Mouse (Mus musculus) cerebral cortex, adult 2 months (tissue): ENCODE results near the gene Gfod1.

Experiments used
- WGBS: fragments of 180-500 bp; shearing (Covaris S2); methylation state at CpG from one replicate; pipeline ENCODE4 v1.1.7; 2018; 5-methylcytosine and 5-hydroxymethylcytosine counted together

Gfod1 gene

DNA sequence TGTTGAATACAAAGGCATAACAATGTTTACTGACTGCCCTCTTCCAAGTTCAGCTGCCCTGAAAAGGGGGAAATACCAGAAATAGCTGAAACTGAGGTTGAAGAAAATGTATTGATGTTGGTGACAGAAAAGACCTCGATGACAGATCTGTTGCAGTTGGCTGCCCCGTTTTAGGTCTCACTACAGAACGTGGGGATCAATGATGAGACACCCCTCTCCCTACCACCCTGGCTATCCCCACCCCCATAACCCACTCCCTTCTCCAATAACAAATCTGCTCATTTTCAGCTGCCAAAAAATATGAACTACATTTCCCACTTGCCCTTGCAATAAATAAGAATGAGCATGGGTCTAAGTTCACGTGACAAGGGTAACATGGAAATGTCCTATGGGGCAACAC is 73.1 kb downstream of the Gfod1 start:
- 53% methylated on average over 4 of the region's 4 CpGs for WGBS

DNA sequence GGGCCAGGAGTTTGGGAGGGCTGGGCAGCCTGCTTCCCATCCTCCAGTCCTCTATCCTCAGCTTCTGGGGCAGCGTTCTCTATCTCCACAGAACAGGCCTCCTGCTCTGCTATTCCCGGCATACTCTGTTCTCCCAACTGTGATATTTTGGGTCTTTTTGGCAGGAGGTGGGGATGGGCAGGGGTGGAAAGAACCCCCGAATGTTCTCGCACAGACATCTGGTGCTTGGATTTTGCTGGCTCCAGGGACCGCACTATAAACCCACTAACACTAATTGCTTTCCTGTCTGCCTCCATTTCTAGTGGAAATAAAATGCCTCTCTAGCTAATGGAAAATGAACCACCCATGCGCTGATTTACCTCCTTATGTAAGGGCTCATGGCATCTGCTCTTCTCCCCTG is 73.7 kb downstream of the Gfod1 start:
- 46% methylated on average over 6 of the region's 6 CpGs for WGBS

DNA sequence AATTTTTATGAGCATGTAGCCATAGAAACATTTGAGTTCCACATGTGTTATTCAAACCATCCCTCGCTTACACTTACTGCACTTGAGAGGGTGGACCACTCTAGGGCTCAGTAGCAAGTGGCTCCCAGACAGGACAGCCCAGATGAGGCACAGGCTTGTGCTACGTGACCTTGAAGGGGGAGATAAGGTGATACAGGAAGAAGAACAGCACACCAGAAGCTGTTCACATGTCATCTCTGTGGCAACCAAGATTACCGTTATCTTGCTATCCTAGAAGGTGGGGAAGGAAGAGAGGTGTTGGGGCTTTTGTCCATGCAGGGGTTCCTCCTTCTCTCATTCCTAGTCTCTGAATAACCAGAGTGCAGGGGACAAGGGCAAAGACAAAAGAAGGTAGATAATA is 74.2 kb downstream of the Gfod1 start:
- WGBS: 52% methylated on average over 3 of the region's 3 CpGs

DNA sequence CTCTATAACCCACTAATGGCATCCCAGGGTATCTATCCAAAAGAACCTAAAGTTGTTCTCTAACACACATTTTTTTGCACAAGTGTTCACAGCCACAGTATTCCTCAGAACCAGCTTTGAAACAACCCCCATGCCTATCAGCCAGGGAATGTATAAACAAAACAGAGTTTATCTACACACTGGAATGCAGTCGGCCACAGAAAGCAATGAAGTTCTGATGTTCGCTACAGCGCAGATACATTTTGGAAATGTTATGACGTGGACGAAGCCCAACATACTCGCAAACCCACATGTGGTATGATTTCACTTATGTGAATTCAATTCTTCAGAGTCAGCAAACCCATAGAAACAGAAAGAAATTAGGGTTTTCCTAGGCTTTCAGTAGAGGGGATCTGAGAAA is 75.8 kb downstream of the Gfod1 start:
- 56% methylated on average over 6 of the region's 6 CpGs for WGBS

DNA sequence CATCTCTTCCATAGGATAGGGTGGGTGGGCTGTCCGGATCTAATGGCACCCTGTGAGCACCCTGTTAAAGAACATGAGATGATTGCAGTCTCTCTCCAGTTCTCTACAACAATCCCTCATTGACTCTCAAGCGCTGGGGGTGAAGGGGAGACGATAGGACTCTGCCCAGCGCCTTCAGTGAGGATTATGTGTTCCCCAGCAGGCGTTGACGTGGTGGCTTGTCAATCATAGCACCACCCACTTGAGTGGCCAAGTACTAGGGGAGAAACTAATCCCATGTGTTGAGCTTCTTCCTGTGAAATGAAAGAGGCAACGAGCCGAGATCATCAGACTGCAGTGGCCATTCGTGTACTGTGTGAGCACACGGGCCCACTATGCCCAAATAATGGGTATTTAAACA is 77.9 kb downstream of the Gfod1 start:
- 65% methylated on average over 10 of the region's 10 CpGs for WGBS

DNA sequence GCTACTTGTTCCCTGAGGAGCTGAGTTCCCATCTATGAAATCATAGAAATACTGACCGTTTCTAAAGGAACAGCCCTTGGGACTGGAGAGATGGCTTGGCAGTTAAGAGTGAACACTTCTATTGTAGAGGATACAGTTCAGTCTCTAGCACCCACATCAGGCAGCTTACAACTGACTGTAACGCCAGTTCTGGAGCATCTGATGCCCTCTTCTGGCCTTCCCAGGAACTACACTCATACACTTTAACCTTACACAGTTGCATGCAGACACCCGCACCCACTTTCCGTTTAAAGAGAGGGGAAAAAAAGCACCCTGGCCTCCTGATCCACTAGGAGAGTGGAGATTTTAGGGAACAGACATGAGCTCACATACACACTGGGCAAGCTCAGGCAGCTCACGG is 78.8 kb downstream of the Gfod1 start:
- 84% methylated on average over 5 of the region's 5 CpGs for WGBS

DNA sequence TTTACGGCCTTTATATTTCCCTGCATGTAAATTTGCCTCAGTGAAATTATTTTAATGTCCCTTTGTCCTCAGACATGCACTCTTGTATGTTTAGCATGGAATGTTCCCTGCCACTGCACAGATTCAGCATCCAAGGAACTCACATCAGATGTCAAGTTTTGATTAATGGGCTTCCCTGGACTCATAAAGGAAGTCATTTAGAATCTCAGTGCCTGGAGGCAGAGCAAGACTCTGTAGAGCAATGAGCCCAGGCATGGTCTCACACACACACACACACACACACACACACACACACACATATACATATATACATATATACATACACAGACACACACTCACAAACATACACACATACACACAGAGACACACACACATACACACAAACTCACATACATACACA is 81.9 kb downstream of the Gfod1 start:
- 84% methylated on average over 1 of the region's 1 CpGs for WGBS

DNA sequence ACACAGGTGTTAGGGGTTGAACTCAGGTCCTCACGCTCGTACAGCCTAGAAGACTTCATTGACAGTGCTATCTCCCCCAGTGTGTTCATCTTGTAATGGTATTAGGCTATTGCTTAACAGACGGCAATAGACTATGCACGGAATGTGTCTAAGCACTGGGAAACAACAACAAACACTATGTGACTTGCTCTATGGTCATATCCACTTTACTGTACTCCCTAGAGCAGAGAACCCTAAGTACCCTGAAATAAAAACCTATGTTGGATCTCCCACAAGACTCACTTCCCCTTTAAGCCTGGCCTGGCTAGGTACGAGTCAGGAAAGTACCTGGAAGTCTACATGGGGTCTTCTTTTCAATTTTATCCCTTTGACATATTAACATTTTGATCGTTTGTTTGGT is 82.7 kb downstream of the Gfod1 start:
- WGBS: 93% methylated on average over 6 of the region's 6 CpGs

DNA sequence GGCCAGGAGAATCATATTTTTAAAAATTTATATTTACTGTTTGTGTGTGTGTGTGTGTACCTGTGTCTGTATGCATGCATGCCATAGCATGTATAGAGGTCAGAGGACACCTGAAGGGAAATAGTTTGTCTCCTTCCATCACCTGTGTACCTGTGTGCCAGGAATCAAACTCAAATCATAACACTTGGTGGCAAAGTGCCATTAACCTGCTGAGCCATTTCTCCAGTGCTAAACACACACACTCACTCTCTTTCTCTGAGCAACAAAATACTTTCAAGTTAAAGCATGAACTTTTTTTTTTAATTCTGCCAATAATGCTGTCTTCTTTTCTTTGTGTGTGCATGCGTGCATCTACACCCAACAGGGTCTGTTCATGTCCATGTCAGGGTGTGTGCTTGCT is 83.3 kb downstream of the Gfod1 start:
- WGBS: 85% methylated on average over 1 of the region's 1 CpGs

DNA sequence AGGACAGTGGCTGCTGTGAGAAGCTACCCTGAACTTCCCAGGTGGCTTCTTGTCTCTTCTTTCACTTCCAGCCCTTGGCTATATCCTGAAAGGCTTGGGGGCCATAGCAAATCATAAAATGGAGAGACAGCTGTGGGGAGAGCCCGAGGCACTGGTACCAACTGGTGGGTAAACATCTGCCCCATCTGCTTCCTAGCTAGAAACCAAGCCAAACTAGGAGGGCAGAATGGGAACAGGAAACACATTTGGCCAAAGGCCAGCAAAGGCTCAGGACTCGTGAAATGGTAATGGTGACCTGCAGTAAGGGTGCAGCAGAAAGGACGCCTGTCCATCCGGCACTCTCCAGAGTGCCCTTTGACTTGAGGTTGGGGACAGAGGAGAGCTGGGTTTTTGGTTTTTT is 85.2 kb downstream of the Gfod1 start:
- WGBS: 52% methylated on average over 4 of the region's 4 CpGs

DNA sequence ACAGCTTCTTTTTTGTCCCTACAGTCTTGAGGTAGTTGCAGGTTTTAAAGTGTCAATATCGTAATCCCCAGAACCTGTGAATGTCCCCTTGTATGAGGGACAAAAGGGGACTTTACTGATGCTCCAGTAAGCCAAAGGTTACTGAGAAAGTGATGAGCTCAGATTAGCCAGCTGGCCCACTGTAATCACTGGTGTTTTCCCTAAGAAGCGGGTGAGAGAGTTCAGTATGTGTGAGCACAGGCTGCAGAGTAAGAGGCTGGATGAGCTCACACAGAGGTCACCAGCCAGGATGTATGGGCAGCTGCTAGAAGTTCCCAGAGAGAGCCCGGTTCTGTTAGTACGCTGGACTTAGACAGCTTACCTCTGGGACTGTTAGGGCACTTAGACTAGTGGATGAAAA is 85.7 kb downstream of the Gfod1 start:
- 55% methylated on average over 4 of the region's 4 CpGs for WGBS

DNA sequence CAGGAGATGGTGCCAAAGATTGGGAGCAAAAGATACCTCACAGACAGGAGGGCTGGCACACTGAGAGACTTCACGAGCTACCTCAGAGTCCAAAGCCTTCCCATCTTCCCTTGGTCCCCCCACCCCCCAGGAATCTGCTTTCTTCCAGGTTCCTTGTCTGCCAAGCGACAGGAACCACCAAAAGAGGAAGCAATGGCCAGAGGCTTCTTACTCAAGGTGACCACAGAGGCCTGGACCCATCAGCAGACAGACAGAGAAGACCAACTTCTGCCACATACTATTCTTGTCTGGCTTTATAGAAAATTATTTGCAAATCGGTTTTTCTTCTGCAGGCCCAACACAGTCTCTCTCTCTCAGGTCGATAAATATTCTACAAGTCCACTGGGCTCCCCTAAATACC is 86.3 kb downstream of the Gfod1 start:
- 77% methylated on average over 4 of the region's 4 CpGs for WGBS

DNA sequence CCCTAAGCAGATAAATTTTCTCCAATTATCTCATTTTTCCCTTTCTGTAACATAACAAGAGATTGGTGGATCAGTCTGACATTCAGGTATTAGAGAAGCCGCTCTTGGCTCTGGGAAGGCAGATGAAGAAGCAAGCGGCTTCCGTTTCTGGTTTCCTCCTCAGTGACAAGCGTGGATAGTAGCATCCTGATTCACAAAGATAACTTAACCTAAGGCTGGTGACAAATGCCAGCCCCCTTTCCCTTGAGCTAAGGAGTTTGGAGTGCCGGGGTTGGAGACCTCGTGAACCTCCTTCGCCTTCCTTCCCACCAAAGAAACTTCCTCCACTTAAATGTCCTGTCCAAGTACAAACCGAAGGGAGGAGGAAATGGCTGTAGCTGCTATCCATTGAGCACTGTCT is 86.9 kb downstream of the Gfod1 start:
- WGBS: 71% methylated on average over 8 of the region's 8 CpGs

DNA sequence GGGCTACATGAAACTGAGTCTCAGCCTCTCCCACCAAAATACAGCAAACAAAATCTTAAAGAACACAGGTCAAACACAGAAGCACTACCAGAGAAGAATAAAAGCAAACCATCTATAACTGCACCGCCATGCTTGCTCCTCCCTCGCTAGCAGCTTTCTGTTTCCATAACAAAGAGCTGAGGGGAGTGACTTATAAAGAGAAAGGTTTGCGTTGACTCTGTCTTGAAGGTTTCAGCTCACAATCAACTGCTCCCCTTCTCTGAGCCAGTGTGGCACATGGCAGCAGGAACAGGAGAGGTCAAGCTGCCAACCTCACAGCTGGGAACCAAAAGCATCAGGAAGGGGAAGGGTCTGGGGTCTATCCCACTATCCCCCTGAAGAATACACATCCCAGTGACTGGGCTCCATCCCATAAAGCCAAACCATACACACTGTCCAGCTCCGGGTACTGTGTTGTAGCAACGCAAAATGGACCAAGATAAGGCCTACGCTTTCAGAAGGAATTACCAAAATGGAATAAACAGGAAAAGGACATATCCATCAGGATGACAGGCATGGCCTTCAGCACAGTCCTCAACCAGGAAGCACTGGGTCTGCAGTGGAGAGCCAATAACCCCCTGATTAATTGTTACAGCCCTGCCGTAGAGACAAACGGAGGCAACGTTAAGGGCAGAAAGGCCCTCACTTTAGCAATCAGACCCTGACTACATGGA is 87.8 kb downstream of the Gfod1 start:
- WGBS: 92% methylated on average over 9 of the region's 9 CpGs

DNA sequence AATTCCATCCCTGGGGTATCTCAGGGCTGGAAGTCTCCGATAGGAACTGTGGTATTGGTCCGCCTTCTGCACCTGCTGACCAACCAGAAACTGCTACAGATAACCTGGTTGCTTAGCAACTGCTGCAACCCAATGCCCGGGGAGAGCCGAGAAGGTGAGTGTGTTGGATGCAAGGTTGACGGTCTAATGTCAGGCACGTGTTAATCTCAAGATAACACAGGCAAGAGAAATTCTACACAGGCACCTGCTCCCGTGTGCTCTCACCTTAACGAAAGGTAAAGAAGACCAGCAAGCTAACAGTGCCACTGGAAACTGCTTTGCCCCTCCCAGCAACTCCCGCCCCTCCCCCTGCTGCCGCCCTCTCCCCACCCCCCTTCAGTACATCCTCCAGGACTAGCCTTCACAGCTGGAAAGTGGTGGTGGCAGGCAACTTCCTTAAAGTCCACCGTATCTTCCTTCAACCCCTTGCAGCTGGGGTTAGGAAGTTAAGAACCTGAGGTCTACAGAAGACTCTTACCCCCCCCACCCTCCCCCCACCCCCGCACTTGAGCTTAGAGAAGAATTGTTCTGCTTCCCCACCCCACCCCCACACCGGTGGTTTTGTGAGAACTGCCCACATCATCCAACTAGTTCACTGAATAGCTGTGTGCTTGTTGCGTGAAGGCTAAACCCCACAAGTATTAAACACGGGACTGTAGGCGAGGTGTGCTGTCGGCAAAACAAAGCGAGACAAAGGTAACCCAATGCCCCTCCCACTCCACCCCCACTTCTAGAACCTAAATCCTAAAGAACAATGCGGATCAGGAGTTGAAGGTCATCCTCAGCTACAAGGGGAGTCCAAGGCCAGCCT is 88.6 kb downstream of the Gfod1 start:
- WGBS: 26% methylated on average over 19 of the region's 19 CpGs

DNA sequence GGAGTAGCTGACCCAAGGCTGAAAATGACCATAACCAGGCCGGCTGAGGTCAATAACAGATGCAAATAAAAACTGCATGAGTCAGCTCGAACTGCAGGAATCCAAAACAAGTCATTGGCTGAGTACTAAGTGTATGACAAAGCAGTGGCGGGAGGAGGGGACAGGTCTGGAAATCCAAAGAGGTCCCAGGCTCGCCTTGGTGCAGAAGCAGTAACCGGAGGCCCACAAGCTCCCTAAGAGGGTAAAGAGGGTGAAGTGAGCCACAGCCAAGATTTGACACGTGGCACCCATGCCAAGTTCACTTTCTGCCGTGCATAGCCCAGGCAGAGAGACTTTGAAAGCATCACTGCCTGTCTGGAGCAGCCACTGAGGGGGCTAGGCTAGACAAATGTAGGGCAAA is 91.6 kb downstream of the Gfod1 start:
- 32% methylated on average over 7 of the region's 7 CpGs for WGBS

DNA sequence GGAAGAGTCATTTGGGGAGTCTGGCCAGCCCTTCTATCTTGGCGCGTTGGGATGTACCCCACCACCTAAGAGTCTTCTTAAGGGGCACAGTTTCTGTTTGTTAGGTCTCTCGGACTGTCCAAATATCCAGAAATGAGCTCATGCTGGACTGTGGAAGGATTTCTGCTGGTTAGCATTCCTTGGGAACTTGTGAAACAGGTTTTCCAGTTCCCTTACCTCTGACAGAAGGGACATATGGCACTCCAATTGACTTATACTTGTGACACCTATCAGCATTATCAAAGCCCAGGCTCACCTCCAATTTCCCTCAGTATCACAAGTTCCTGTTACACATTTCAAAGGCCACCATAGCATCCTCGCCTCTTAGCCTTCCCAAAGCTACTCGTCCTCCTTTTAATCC is 93.0 kb downstream of the Gfod1 start:
- 86% methylated on average over 5 of the region's 5 CpGs for WGBS

DNA sequence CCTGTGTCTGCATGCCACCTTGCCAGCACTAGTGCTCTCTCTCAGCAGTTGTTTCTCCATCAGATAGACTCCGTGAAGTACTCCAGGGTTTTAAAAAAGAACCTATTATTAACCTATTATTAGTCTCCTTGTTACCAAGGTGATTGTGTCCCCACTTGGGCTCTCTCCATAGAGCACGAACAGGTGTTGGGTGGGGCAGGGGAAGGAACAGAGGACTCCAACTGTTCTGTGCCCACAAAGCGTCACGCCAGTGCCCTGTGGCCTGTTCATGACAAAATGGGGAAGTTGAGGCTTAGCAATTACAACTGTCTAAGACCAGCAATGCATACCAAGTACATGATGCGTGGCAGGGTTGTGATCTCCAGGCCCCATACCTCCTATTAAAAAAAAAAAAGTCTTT is 94.4 kb downstream of the Gfod1 start:
- 61% methylated on average over 5 of the region's 5 CpGs for WGBS

DNA sequence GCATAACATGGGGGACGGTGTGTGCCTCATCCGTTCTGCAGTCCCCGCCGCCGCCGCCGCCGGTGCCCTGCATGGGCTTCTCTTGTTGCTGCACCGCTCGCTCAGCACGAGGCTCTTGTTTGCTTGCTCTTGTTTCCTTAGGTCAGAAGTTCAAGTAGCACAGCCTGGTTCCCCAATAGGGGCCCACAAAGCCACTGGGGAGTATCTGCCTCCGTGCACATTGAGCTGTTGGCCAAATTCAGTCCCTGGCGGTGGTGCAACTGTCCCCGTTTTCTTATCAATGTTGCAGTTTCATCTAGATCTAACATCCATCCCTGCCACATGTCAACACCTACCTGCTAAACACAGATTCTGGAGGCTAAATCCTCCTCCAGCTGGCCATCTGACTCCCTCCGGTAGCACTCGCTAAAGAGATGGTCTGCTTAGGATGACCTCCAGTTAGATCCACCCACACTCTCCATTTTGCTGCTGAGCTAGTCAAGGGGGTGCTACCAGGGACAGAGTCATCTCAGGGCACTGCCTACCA is 95.0 kb downstream of the Gfod1 start:
- 47% methylated on average over 16 of the region's 16 CpGs for WGBS

DNA sequence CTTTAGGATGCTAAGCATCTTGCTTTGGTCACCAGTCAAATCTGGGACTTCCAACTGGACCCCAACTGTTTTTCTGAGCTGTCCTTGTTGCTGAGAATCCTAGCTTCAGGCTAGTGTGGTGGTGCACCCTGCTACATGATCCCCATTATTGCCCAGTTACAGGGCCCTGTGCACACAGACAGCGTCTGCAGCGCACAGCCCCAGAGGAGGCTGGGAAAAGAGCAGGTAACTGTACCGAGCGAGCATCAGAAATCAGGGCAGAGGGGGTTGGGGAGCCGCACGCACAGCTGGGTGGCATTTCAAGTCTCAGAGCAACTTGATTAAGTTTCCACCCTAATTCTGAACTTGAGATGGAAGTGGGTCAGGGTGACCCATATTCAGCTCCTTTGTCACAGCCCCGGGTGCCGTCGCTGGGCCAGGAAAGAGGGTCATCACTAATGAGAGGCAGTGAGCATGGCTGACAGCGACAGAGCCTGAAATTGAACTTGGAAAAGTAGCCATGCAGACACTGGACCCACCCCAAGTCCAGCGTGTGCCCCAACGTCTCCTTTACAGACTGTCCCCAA is 97.8 kb downstream of the Gfod1 start:
- WGBS: 71% methylated on average over 12 of the region's 12 CpGs

DNA sequence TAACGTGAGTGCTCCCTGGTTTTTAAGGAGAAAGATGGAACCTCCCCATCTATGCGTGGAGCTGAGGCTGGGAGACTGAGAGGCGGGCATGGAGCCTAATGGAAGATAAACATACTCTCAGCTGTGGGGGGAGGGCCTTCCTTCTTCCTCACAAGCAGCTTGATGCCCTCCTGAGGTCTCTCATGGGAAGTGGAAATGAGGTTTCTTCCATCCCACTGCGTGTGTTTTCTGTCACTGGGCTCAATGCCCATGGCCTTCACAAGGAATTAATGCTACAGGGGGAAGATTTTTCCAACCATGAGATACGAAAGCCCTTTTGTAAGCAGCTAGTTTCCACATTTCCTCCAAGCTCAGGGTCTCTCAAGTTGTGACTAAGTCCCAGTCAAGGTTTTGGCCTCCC is 100.3 kb downstream of the Gfod1 start:
- WGBS: 42% methylated on average over 5 of the region's 5 CpGs

DNA sequence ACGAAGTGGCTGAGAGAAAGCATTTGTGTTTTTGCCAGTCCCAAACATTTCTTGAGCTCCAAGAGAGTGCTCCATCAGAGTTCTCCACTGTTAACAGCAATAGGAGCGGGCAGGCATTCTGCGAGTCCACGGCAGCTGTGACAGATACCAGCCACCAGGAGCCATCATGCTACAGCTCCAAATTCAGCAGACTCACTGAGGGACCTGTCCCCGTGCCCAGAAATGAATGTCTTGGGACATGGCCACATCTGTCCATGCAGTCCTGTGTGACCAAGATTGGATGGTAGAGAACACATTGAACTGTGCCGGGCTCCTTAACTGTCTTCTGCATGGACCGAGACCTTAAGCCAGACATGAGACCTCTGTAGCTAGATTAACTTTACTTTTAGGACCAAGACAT is 100.7 kb downstream of the Gfod1 start:
- WGBS: 71% methylated on average over 7 of the region's 7 CpGs

DNA sequence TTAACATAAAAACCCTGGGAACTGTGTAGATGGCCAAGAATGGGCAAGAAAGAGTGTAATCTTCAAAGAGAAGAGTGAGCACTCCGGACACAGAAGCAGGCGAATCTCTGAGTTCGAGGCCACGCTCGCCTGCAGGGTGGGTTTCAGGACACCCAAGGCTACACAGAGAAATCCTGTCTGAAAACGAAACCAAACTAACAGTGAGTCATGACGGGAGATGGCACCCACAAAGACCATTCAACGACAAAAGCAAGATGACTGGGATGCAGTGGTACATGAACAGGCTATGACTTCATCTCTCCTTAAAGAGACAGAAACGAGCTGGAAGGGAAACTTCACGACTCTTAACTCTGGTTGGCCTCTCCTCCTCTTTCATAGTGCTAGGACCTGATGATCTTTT is 101.6 kb downstream of the Gfod1 start:
- 57% methylated on average over 10 of the region's 10 CpGs for WGBS
